Mouse (Mus musculus) spleen, postnatal 10 days (tissue): ENCODE measurements around the gene Tmc4.

Experiments used
- DNase-seq, 2 experiments: peaks; one replicate each; pipeline ENCODE4 v3.0.0; 2021 to 2022; ENCODE audit warnings: low spot score in 2 of 2

The Tmc4 gene

GRCm38 (mm10) chr7:3692382-3692986 lies 15.1 kb upstream of the Tmc4 start, which contains the start of gene Tsen34:
Tsen34 (plus strand) TSS chr7:3692863.
- DNase-seq: no peak

- no peak for DNase-seq
Measured at GRCm38 (mm10) chr7:3691919-3692318, 14.6 kb upstream of the Tmc4 start.

GRCm38 (mm10) chr7:3685400-3686187 lies 8.2 kb upstream of the Tmc4 start:
- no peak for DNase-seq

GRCm38 (mm10) chr7:3684698-3685097 lies 7.3 kb upstream of the Tmc4 start:
- no peak for DNase-seq

- no peak for DNase-seq
Measured at GRCm38 (mm10) chr7:3683908-3684550, 6.7 kb upstream of the Tmc4 start.

GRCm38 (mm10) chr7:3676371-3676770 lies 982 bp downstream of the Tmc4 start:
- DNase-seq: no peak

- DNase-seq: no peak
Measured at GRCm38 (mm10) chr7:3675228-3675548, 2.2 kb downstream of the Tmc4 start.

GRCm38 (mm10) chr7:3674507-3675227 lies 2.7 kb downstream of the Tmc4 start:
- DNase-seq: peak; percentile 77 to 89

- DNase-seq: peak in 1 of 2 experiments; percentile 24
Measured at GRCm38 (mm10) chr7:3666921-3667391, 10.4 kb downstream of the Tmc4 start.

- DNase-seq: peak; percentile 84 to 94
Measured at GRCm38 (mm10) chr7:3665215-3666114, 11.9 kb downstream of the Tmc4 start, which contains the start of gene Leng1. Leng1 (minus strand) TSS chr7:3665840.

DNA sequence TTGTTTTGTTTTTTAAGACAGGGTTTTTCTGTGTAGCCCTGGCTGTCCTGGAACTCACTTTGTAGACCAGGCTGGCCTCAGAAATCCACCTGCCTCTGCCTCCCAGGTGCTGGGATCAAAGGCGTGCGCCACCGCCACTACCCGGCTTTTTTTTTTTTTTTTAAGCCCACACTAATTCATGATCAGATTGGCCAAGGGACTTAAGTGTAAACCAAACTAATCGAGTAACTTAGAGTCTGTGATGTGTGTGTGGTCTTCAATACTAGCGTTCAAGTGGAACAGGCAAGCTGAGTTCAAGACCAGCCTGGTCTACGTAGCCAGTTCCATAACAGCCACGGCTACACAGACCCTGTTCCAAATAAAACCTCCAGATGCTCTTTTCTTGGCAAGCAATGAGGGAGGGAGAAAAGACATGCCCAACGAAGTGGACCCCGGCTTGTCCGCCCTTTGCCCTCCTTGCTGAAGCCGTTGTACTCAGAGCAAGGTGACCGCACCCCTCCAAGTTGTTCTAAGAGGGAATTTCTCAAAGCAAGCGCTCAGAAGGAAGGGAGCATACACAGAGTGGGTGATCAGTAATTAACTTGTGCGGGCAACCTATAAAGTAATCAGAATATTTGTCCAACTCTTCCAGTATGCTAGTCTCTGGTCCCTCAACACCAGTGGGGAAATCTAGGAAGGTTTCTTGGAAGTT lies 12.7 kb downstream of the Tmc4 start:
- DNase-seq: peak in 1 of 2 experiments; percentile 25

DNA sequence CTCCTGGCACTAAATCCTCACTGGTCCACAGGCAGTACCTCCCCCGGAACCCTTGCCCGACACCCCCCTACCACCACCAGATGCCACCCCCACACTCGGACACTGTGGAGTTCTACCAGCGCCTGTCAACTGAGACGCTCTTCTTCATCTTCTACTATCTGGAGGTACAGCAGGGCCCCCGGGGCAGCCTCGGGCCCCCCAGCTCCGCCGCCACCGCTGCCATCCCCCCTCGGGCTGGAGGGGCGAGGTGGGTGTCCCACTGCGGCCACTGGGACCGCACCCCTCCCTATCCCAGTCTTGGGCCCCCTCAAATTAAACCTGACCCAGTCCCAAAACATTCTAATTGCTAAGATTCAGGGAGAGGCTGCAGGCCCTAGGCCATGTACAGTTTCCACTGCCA lies 18.8 kb downstream of the Tmc4 start:
- no peak for DNase-seq

DNA sequence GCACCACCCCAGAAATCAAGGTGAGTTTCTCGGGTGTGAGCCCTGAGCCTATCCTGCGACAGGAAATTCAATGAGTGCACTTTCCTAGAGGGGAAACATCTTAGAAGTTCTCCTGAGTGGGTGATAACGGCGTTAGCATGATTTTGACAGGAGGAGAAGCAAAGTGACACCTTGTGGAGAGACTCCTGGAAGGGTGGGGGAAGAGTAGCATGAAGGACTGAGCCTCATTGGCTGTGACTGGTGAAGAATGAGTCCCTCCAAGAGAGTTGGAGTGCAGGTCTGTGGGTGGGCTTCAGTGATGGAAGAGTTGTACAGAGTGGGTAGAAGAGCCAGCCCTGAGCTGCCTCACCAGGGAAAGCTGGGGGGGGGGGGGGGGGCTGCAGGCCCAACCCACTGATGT lies 20.4 kb downstream of the Tmc4 start:
- DNase-seq: no peak

GRCm38 (mm10) chr7:3646641-3647040 lies 30.7 kb downstream of the Tmc4 start:
- DNase-seq: peak in 1 of 2 experiments; percentile 24

DNA sequence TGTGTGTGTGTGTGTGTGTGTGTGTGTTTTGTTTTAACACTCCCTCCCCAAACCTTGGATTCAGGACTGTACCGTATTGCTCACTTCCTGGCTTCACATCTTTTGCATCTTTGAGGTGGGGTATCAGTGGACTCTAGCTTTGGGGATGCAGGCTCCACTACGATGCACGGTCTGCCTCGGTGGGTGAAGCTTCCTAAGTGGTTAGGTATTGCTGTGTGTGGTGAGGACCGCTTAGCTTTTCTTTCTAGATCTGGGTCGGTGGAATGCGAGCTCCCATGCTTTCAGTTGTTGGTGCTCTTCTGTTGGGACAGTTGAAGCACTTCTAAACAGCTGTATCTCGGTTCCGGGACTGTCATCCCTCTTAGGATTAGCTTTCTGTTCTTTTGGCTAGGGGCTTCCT lies 31.2 kb downstream of the Tmc4 start:
- DNase-seq: no peak

- no peak for DNase-seq
Measured at GRCm38 (mm10) chr7:3645488-3646025, 31.8 kb downstream of the Tmc4 start.

DNA sequence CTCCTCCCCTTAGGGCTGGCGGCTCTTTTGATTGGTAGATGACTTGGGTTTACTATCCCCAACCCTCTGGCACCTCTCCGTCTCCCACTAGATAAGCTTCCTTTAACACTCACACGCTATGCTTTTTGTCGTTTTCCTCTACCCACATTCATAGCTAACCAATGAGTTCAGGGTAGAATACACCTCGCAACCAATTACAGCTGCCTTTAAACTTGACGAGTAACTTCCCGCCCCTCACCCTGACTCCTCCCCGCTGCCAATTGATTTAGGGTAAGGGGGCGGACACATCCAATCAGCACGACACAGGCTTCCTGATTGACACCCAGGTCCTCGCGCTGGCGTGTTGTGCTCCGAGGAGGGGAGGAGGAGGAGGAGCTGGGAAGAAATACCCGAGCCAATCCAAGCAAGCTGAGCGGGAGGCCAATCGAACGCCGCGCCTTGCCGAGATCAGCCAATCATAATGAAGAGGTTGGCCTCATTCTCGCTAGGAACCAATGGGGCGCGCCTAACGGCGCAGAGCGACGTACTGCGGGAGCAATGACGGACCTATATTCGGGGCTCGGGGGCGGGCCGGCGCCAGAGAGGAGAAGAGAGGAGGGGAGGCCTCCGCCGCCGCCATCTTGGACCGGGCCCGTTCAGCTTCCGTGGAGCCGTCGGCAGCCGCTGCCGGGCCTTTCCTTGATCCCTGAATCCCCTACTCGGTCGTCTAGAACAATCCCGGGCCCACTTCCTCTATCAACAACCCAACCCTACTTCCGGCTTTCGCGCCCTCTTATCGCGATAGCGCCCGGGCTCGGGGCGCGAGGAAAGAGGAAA lies 32.5 kb downstream of the Tmc4 start, which contains the start of gene Cnot3:
Gene Cnot3 (plus strand): TSS at position 597 of the 816 bp plus-strand sequence.
- peak; percentile 93 to 97 for DNase-seq

- DNase-seq: peak in 1 of 2 experiments; percentile 94
Measured at GRCm38 (mm10) chr7:3644348-3644671, 33.0 kb downstream of the Tmc4 start.

DNA sequence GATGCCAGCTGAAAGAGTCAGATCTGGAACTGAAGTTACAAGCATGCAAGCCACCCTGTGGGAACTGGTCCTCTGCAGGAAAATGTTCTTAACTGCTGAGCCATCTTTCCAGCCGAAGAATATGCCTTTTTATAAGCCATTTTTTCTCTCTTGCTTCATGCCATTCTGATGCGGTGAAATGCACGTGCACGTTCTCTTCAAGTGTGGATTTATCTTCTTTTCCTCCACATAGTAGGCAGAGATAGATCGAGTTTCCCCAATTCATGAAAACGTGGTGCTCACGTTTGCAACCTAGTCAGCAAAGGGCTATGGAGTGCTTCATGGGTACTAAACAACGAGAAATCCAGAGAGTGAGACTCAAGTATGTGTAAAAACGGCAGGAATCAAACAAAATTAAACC lies 33.5 kb downstream of the Tmc4 start:
- DNase-seq: no peak
